Mouse (Mus musculus): Measurements from ENCODE around the gene Bmp8b. TPM values are rescaled to one million over a fixed set of nuclear protein-coding genes. Genes with fewer than 3 reads are reported as not detected.
A peak's percentile ranks its signal among the peaks of the same experiment; 100 is the strongest.

Gene Bmp8b
- polyA plus RNA-seq (2015; fragmentation: Nextera tagmentation; extraction: Ambion mirVana) = 0.21 and 0.25 TPM in 2 replicates

DNA sequence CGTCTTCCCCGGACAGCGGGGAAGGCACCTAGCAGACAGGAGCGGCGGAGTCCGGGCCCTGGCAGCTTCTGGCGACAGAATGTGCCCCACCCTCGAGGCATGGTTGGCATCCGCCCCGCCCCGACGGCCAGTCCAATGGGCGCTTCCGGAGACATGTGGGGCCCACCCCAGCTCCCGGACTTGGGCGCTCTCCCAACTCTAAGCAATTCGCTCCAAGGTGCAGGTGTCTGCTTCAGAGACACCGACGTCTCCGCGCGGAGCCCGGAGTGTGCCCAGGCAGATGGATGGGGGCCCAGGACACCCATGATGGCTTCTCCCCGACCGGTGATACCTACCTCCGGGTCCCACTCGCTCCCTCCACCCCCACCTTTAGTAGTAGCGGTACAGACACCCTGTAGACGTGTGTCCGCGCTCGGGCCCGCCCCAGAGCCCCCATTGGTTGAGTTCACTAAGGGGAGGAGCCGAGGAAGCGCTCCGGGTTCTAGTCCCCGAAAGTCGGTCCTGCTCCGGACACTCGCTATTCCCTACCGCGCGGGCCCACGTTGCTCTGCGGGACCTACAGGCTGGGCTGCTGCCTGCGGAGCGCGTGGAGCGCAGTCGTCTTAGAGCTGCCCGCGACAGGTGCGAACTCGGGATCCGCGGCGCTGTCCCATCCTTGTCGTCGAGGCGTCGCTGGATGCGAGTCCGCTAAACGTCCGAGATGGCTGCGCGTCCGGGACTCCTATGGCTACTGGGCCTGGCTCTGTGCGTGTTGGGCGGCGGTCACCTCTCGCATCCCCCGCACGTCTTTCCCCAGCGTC is at the start of gene Bmp8b:
TSS of gene Bmp8b (plus strand) at position 515 of the 800 bp plus-strand sequence.
- Histone ChIP-seq H3K4me2 (replicated peaks; ENCODE audit: low read depth) (peak within 1 kb of the TSS; percentile 50), H3K9ac (ENCODE audit: low read length) (0 out of 2 replicates have a peak within 1 kb of the TSS, but pooled peaks have one; percentile 13), H3K4me1 (replicated peaks; ENCODE audit: control insufficient read depth, insufficient read depth) (no peaks in the 10 kb centered on the region), H3K36me3 (ENCODE audit: control insufficient read depth, insufficient read depth, low read length) (no peaks in the 10 kb centered on the region), H3K4me3 (ENCODE audit: low read depth, low read length) (peak within 1 kb of the TSS; percentile 24), H3K9me3 (ENCODE audit: control insufficient read depth, low read length) (no peaks in the 10 kb centered on the region), H3K27me3 (ENCODE audit: control insufficient read depth, insufficient read depth, low read length) (peaks cover 7% of the 10 kb centered on the region), H3K27ac (replicated peaks) (no peak within 1 kb of the TSS)
- peak; percentile 66 for DNase-seq (ENCODE audit: low spot score)
- ATAC-seq (ENCODE audit: low FRiP score, low TSS enrichment) = peak; percentile 59
- TF ChIP-seq CTCF (IDR thresholded peaks at IDR 0.05; ENCODE audit: low read depth) = no peak
- TF ChIP-seq EP300 (optimal IDR thresholded peaks at IDR 0.05) = no peak
- 4% methylated on average over 75 of the region's 75 CpGs for WGBS

DNA sequence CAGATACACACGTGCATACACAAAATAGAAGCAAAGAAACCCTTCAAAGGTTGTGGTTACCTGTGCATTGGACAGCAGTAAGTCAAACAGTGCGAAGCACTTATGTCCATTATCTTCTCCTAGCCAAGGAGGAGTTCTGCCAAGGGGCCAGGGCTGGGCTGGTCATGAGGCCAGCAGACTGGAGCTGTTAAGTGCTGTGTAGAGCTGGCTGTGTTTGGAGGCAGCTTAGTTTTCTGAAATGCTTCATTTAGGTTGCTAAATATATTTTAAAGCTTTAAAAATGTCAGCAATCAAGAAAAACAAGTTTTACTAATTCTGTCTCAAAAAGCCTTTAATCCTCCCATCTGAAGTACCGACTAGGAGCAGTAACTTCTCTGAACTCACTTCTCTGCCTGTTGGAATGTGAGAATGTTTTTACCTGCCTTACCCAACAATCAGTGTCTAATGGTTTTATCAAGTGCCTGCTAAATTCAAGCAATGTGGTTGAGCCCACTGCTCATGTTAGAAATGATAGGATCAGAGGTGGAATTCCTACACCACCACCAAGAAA is 48.3 kb upstream of the Bmp8b start:
- Histone ChIP-seq H3K27me3 (ENCODE audit: control insufficient read depth, insufficient read depth, low read length) (no peaks in the 10 kb centered on the region), H3K9me3 (ENCODE audit: control insufficient read depth, low read length) (no peaks in the 10 kb centered on the region), H3K4me2 (replicated peaks; ENCODE audit: low read depth) (no peak overlapping the region), H3K9ac (ENCODE audit: low read length) (no peak overlapping the region), H3K4me1 (replicated peaks; ENCODE audit: control insufficient read depth, insufficient read depth) (no peaks in the 10 kb centered on the region), H3K27ac (replicated peaks) (peak overlapping the region; percentile 53), H3K4me3 (ENCODE audit: low read depth, low read length) (no peak overlapping the region), H3K36me3 (ENCODE audit: control insufficient read depth, insufficient read depth, low read length) (peaks cover 17% of the 10 kb centered on the region; the same call in 1 of the 2 replicates)
- ATAC-seq (ENCODE audit: low FRiP score, low TSS enrichment) (peak; percentile 48; the same call in 1 of the 2 replicates), DNase-seq (ENCODE audit: low spot score) (no peak)
- 75% methylated on average over 3 of the region's 3 CpGs for WGBS
- TF ChIP-seq EP300 (optimal IDR thresholded peaks at IDR 0.05) (peak; percentile 66), CTCF (IDR thresholded peaks at IDR 0.05; ENCODE audit: low read depth) (no peak)

DNA sequence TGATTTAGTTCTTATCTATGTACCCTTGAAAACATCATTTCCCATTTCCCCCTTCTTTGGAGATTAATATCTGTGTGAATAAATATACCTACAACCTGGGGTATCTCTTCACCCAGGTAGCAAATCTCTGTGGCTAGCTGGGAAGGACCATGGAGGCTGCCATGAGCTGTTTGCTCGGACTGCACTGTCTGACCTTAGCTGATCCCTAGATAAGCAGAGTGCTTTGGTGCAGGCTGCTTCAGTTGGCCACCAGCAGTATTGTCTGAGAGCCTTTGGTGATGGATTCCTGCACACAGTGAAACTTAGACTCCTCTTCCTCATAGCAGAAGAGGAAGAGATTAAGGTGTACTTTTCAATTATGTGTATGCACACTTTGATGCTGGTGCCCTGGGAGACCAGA is 47.0 kb upstream of the Bmp8b start:
- no peak for DNase-seq (ENCODE audit: low spot score)
- peaks cover 17% of the 10 kb centered on the region; the same call in 1 of the 2 replicates for H3K36me3 ChIP-seq (ENCODE audit: control insufficient read depth, insufficient read depth, low read length)
- WGBS = 36% methylated on average over 1 of the region's 1 CpGs
- no peak overlapping the region for H3K4me3 ChIP-seq (ENCODE audit: low read depth, low read length)
- no peak for ATAC-seq (ENCODE audit: low FRiP score, low TSS enrichment)
- H3K4me2 ChIP-seq (replicated peaks; ENCODE audit: low read depth) = no peak overlapping the region
- H3K4me1 ChIP-seq (replicated peaks; ENCODE audit: control insufficient read depth, insufficient read depth) = no peaks in the 10 kb centered on the region
- H3K27ac ChIP-seq (replicated peaks) = no peak overlapping the region
- no peak overlapping the region for H3K9ac ChIP-seq (ENCODE audit: low read length)
- H3K27me3 ChIP-seq (ENCODE audit: control insufficient read depth, insufficient read depth, low read length) = no peaks in the 10 kb centered on the region
- no peaks in the 10 kb centered on the region for H3K9me3 ChIP-seq (ENCODE audit: control insufficient read depth, low read length)
- TF ChIP-seq EP300 (optimal IDR thresholded peaks at IDR 0.05) (no peak), CTCF (IDR thresholded peaks at IDR 0.05; ENCODE audit: low read depth) (no peak)

DNA sequence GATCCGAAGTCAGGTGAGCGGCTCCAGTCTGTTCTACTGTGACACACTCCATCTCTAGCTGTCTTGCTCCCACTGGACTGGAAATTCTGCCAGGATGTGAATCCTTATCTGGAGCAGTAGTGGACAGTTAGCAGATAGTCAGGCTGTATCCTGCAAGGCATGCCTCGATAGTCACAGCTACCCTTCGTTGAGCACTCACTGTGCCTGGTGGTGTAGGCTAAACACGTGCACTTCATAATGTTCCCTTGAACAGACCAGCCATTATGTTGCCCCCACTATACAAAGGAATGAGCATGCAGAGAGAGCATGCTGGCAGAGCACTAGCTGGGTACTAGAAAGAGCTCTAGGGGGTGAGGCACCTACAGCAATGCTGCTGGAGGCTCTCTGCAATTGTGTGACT is 43.2 kb upstream of the Bmp8b start:
- Histone ChIP-seq H3K9me3 (ENCODE audit: control insufficient read depth, low read length) (no peaks in the 10 kb centered on the region), H3K4me2 (replicated peaks; ENCODE audit: low read depth) (no peak overlapping the region), H3K27me3 (ENCODE audit: control insufficient read depth, insufficient read depth, low read length) (no peaks in the 10 kb centered on the region), H3K4me3 (ENCODE audit: low read depth, low read length) (no peak overlapping the region), H3K4me1 (replicated peaks; ENCODE audit: control insufficient read depth, insufficient read depth) (no peaks in the 10 kb centered on the region), H3K27ac (replicated peaks) (no peak overlapping the region), H3K9ac (ENCODE audit: low read length) (no peak overlapping the region), H3K36me3 (ENCODE audit: control insufficient read depth, insufficient read depth, low read length) (0 out of 2 replicates have a peak, but pooled peaks cover 3% of the 10 kb centered on the region)
- TF ChIP-seq CTCF (IDR thresholded peaks at IDR 0.05; ENCODE audit: low read depth) = no peak
- no peak for TF ChIP-seq EP300 (optimal IDR thresholded peaks at IDR 0.05)
- 73% methylated on average over 5 of the region's 5 CpGs for WGBS
- DNase-seq (ENCODE audit: low spot score) = no peak
- no peak for ATAC-seq (ENCODE audit: low FRiP score, low TSS enrichment)

DNA sequence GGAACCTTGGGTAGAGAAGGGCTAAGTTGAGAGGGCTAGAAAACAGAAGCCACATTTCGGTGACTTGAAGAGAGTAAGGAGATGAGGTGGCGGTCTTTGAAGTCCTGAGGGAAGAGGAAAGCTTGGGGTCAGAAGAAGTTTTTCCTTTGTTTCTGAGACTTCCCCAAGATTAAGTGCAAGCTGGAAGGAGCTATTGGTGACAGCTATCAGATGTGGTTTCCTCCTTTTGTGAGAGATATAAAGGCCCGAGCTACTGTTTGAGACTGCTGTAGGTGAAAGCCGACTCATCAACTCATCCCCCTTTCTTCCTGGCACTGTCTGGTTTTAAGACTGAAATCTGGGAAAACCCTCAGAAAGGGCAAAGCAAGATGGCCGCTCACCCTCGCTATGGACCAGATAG is 36.3 kb upstream of the Bmp8b start:
- Histone ChIP-seq H3K27me3 (ENCODE audit: control insufficient read depth, insufficient read depth, low read length) (no peaks in the 10 kb centered on the region), H3K4me1 (replicated peaks; ENCODE audit: control insufficient read depth, insufficient read depth) (no peaks in the 10 kb centered on the region), H3K36me3 (ENCODE audit: control insufficient read depth, insufficient read depth, low read length) (no peaks in the 10 kb centered on the region), H3K4me3 (ENCODE audit: low read depth, low read length) (no peak overlapping the region), H3K9me3 (ENCODE audit: control insufficient read depth, low read length) (no peaks in the 10 kb centered on the region), H3K27ac (replicated peaks) (no peak overlapping the region), H3K4me2 (replicated peaks; ENCODE audit: low read depth) (no peak overlapping the region), H3K9ac (ENCODE audit: low read length) (no peak overlapping the region)
- ATAC-seq (ENCODE audit: low FRiP score, low TSS enrichment) = no peak
- 73% methylated on average over 6 of the region's 6 CpGs for WGBS
- TF ChIP-seq EP300 (optimal IDR thresholded peaks at IDR 0.05) (no peak), CTCF (IDR thresholded peaks at IDR 0.05; ENCODE audit: low read depth) (no peak)
- no peak for DNase-seq (ENCODE audit: low spot score)

Data from stomach, postnatal 0 days (tissue).